Mouse (Mus musculus) G1E (cell line): ENCODE results near the gene Aoah.

Experiments
- CTCF ChIP-seq: IDR thresholded peaks from 2 replicates; pipeline ENCODE4 v1.5.1; 2012; ENCODE audit warnings: low read depth, low read length, inconsistent platforms, mixed read lengths
- GATA1 ChIP-seq: IDR thresholded peaks from 2 replicates; pipeline ENCODE4 v1.6.1; 2012; ENCODE audit warnings: borderline replicate concordance, low read length, inconsistent platforms, mixed read lengths
- GATA2 ChIP-seq: IDR thresholded peaks from 2 replicates; pipeline ENCODE4 v1.6.1; 2012; ENCODE audit warnings: low read depth, low read length, inconsistent platforms, borderline replicate concordance
- POLR2AphosphoS5 ChIP-seq: IDR thresholded peaks from 2 replicates; pipeline ENCODE4 v1.6.1; 2012; ENCODE audit warnings: low read depth, low read length, inconsistent platforms; ENCODE audit not compliant: insufficient replicate concordance
- TAL1 ChIP-seq: conservative IDR thresholded peaks from 2 replicates; pipeline ENCODE4 v1.6.1; 2012; ENCODE audit warnings: low read depth, low read length, inconsistent platforms, mixed read lengths

GRCm38 (mm10) chr13:20905195-20905594 is 111.3 kb downstream of the Aoah start:
- TF ChIP-seq CTCF (no peak), GATA1 (no peak), GATA2 (no peak), TAL1 (no peak), POLR2AphosphoS5 (no peak)
